Mouse (Mus musculus) adrenal gland, postnatal 36 days (tissue): ENCODE measurements around the gene Maml3. TPM values are rescaled to one million over a fixed set of nuclear protein-coding genes. Genes with fewer than 3 reads are reported as not detected.

ENCODE experiments used
- DNase-seq, 2 experiments: peaks; one replicate each; pipeline ENCODE4 v3.0.0; 2021; ENCODE audit warnings: mixed read lengths in 1 of 2
- total RNA-seq, 2 experiments: library from RNA; stranded (reverse); gene quantifications; 2 replicates each; pipeline ENCODE4 v1.2.3; 2021

Maml3 gene
- total RNA-seq, 2 experiments from 2014 or later = 7.6 to 9.9 TPM

DNA sequence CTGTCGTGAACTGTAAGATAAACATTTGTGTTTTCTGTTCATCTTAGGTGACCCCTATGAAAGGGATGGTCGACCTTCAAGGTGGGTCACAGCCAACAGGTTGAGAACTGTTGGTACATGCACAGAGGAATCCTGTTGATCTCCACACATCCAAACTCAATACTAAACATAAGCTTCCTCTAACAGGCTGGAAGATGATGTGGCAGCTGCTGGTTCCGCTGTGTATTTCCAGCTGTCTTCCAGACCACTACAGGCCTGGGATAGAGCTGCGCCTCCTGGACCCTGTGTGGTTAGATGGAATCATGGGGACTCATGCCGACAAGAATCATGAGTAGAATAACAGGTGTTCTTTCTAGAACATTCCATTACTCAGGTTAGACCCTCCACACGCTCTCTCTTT lies 101.2 kb downstream of the Maml3 start:
- DNase-seq = no peak

GRCm38 (mm10) chr3:52001518-52001895 lies 103.4 kb downstream of the Maml3 start:
- DNase-seq = no peak

GRCm38 (mm10) chr3:52000871-52001517 lies 103.9 kb downstream of the Maml3 start:
- DNase-seq = no peak

DNA sequence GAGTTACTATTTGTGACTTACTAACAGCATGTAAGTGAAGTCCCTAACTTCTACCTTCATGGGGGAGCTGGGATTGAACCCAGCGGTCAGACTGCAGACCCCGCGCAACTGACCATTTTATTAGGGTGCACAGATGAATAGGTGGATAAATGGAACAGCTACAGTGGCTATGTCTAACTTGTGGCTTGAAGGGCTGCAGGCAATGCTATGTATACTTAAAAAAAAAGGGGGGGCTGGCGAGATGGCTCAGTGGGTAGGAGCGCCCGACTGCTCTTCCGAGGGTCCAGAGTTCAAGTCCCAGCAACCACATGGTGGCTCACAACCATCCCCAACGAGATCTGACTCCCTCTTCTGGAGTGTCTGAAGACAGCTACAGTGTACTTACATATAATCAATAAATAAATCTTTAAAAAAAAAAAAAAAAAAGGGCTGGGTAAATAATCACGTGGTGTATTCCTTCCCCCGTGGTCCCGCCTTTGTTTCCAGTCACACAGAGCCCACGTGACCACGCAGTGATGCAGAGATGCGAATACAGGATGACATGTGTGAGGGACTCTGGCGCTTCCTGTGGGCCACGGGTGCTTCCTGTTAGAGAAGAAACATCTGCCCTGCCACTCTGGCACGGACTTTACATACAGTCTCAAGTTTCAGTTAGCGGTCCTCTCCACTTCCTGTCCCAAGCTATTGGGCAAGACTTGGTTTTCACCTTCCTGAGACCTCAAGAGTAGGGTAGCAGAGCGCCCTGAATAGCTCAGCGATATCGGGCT lies 105.0 kb downstream of the Maml3 start:
- peak; percentile 40 to 49 for DNase-seq

DNA sequence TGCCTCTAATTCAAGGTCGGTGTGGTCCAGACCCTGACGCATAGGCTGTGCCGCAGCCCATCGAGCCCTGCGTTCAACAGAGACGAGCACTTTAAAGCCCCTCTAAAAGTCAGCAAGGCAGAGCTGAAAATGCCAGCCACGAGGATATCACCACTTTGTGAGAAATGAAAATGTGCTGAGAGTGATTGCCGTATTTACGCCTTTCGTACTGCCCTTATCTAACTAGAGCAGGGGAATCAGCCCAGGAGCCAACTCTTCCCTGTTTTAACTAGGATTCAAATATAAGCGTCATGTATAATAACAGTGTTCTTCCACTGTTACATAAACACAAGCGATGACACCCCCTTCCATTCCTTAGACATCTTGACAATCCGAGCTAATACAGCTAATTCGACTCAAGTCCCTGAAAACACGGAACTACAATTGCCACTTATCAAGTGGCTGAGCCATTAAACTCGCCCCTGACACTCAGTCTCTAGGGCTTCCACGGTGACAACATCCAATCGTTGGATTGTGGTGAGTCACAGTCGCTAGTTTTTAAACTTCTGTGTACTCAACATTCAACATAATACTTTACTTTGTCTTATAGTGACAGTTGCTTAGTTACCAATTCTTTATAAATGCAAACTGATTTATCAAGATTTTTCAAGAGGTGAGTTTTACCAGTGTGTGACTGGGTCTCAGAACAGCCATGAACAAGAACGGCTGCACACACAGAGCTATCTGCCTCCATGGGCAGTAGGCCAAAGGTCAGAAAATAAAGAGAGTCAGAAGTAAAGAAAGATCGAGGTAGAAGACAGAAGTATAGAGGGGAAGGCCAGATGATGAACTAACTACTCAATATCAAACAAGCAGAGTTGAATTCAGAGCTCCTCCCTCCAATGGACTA lies 106.1 kb downstream of the Maml3 start:
- DNase-seq = peak in 1 of 2 experiments; percentile 15

GRCm38 (mm10) chr3:51997616-51998015 lies 107.3 kb downstream of the Maml3 start:
- no peak for DNase-seq

GRCm38 (mm10) chr3:51986507-51986906 lies 118.4 kb downstream of the Maml3 start:
- no peak for DNase-seq

DNA sequence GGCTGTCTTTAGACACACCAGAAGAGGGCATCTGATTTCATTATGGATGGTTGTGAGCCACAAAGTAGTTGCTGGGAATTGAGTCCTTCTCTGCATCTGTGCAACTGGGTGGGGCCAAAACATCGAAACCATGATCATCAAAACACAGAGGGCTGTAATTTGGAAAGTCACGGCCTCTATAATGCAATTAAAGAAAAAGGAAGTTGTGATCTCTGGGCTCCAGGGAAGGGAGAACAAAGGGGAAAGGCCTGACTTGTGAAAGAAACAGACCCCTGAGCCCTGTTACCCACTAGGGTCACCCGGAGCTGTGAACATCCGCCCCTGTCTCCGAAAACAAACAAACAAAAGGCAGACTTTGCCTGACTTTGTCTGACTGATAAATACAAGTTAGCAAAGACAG lies 123.4 kb downstream of the Maml3 start:
- no peak for DNase-seq

DNA sequence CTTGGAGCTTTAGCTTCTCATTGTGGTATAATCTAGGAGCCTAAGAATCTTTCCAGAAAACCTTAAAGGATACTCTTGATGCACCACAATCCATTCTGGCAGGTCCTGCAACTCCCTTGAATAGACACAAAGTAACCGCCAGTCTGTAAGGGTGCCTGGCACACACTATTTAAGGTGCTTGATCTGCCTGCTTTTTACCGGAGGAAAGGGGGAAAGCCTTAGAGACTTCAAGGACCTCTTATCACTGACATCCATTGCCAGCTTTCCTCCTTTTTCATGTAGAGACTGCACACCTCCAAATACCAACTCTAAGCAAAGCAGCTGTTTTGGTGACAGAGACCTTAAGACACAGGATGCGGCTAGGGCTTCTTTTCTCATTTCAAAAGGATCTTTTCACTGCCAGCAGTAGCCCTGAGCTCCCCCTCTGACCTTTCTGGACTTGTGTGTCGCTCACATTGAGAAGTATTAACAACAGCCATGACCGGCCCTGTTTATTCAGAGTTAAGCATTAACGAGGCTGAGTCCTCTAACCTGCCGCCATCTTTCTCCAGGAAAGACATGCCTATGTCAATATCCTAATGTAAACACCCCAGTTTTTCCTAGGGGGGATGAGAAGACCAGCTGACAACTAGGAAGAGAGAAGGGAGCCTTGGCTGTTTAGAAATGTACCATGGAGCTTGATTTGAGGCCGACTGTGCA lies 127.1 kb downstream of the Maml3 start:
- DNase-seq = no peak

- peak; percentile 50 to 58 for DNase-seq
These were observed 130.3 kb downstream of the Maml3 start for GRCm38 (mm10) chr3:51974601-51975000.

DNA sequence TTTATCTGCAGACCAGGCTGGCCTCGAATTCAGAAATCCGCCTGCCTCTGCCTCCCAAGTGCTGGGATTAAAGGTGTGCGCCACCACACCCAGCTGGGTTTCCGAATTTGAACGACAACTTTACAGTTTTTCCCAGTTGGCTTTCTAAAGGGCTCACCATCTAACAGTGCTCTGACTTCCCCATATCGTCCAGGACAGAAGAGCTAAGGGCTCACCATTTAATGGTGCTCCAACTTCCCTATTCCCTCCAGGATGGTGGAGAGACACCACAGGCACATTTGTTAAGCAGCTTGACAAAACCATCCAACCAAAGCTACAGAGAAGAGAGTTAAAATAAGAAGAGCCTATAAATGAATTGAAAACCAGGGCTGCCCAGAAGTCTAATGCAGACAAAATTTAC lies 130.7 kb downstream of the Maml3 start:
- no peak for DNase-seq

DNA sequence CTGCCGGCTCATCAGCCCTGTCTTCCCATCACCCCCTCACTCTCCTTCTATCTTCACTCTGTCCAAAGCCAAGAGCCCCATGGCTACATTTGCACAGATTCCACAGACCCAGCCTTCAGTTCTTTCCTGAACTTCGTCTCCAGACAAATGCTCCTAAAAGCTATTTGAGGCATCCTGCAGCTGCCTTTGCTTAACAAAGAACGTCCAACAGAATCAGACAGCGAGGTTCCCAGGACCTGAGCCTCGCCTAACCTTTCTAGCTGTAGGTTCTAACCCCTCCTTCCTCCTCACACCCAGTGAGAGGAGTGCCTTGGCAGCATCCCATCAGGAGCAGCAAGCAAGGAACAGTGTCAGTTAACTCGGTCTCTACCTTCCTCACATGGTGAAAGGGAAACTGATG lies 132.3 kb downstream of the Maml3 start:
- DNase-seq = no peak

- no peak for DNase-seq
These were observed 134.4 kb downstream of the Maml3 start for GRCm38 (mm10) chr3:51970489-51970888.

- DNase-seq = no peak
These were observed 135.4 kb downstream of the Maml3 start for GRCm38 (mm10) chr3:51969451-51969850.

GRCm38 (mm10) chr3:51965841-51966240 lies 139.0 kb downstream of the Maml3 start:
- DNase-seq = peak; percentile 42 to 47

DNA sequence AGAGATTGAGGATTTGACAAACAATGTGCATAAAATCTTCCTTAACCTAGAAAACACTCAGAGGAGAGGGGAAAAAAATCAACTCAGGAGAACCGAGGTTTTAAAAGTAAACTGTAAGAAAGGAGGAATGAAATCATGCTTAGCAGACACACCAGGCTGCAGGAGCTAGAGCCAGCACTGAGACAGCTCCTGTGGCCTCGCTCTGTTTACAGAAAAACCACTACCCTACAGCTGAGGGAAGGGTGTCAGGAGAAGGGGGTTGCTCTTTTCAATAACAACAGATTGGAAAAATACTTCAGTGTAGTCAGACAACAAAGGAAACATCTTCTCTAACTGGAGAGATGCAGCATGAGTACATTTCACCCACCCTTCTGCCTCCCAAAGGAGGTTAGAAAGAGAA lies 139.4 kb downstream of the Maml3 start:
- DNase-seq = no peak

GRCm38 (mm10) chr3:51965008-51965407 lies 139.9 kb downstream of the Maml3 start:
- DNase-seq = no peak

- no peak for DNase-seq
These were observed 140.8 kb downstream of the Maml3 start for GRCm38 (mm10) chr3:51963891-51964593.

DNA sequence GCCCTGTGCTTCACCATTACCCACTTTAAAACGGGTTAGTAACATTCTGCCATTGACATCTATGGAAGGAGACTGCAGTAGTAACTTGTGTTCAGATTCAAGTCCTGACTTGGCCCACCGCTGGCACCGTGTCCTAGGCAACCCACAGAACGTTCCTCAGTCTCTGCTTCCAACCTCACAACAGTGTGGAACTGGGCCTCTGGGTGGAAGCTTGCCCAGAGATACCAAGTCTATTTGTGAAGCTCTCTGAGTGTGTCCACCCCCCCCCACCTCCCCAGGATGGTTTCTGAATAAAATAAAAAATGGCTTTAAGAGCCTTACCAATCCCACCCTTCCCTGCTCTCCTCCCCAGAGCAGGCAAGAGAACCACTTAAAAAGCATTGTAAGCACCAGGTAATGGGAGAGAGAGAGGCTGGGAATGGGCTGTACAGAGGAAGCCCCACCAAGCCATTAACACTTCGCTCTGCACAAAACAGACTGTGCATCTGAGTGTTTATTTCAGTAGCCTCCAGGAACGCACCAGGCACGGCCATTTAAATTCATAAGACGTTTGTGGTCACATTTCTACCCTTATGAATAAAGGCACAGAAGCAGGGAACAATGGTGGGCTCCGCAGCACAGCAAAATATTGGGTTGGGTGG lies 141.6 kb downstream of the Maml3 start:
- no peak for DNase-seq

- DNase-seq = peak; percentile 44 to 66
These were observed 146.1 kb downstream of the Maml3 start for GRCm38 (mm10) chr3:51958751-51959150.

GRCm38 (mm10) chr3:51954441-51954840 lies 150.4 kb downstream of the Maml3 start:
- DNase-seq = no peak
